Mouse (Mus musculus) effector memory CD4-positive, alpha-beta T cell, adult 7 months (primary cell): ENCODE measurements around the gene Nfasc. TPM values are rescaled to one million over a fixed set of nuclear protein-coding genes. Genes with fewer than 3 reads are reported as not detected.

Experiments used
- polyA plus RNA-seq: library from polyadenylated mRNA; unstranded; fragments of 100-300 nt; shearing (Covaris generic); gene quantifications from one replicate; pipeline ENCODE4 v1.2.1, GENCODE M21; 2017

The Nfasc gene
- polyA plus RNA-seq: 0.20 TPM

GRCm38 (mm10) chr1:132741175-132741997 is at the start of gene Nfasc:
Nfasc (minus strand) TSS chr1:132741797.

GRCm38 (mm10) chr1:132542762-132543306 is 198.8 kb downstream of the Nfasc start, which contains the start of gene Cntn2:
Cntn2 (minus strand) TSS chr1:132543256.

Other genes starting within 250 kb of the Nfasc start
- gene Tmem81, start 235.6 kb downstream of the Nfasc start, polyA plus RNA-seq: 2.9 TPM
- gene Cntn2, start 198.5 kb downstream of the Nfasc start, polyA plus RNA-seq: 0.10 TPM
- 0.40 TPM for gene Lrrn2, start 138.5 kb upstream of the Nfasc start, polyA plus RNA-seq